Mouse (Mus musculus) subcutaneous adipose tissue, adult 2 months (tissue): ENCODE data around the gene Gnb5. TPM values are rescaled to one million over a fixed set of nuclear protein-coding genes. Genes with fewer than 3 reads are reported as not detected.

ENCODE experiments used
- polyA plus RNA-seq: library from polyadenylated mRNA; depleted of rRNA; stranded (reverse); fragments of >200 nt; gene quantifications from 2 replicates; pipeline ENCODE4 v1.2.3, GENCODE M21; 2012; ENCODE audit warnings: low replicate concordance; rRNA removed

Gene Gnb5
- 48.7 and 65.0 TPM in 2 replicates for polyA plus RNA-seq

GRCm38 (mm10) chr9:75306126-75306898, at the start of gene Gnb5:
Gene Gnb5, plus strand, starts transcription at chr9:75306288.

DNA sequence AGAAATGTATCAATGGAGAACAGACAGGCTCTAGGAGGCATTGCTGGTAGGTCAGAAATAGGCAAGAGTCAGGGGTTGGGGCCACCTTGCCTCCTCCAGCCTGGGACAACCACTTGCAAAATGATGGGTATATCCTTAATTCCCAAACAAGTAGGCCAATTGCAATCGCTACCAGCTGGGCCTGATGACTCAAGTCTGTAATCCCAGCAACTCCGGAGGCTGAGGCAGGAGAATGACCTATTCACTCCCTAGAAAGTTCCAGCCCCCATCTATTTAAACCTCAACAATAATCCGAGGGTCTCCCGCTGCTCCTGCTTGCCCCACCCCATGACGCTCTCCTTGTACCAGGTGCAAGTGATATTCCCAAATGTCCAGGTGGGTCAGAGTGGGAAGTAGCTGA, 41.4 kb downstream of the Gnb5 start, which contains the start of gene Bcl2l10:
Bcl2l10 (plus strand) TSS at position 301 of the 400 bp plus-strand sequence.

Other genes starting within 250 kb of the Gnb5 start
- 17.3 and 23.7 TPM in 2 replicates for gene Myo5a, start 235.3 kb upstream of the Gnb5 start, polyA plus RNA-seq
- gene Myo5c, start 74.3 kb upstream of the Gnb5 start, polyA plus RNA-seq, result 2.7 and 30.9 TPM in 2 replicates
- gene Bcl2l10, start 41.5 kb downstream of the Gnb5 start, polyA plus RNA-seq, result 0.90 and 1.3 TPM in 2 replicates
- gene Mapk6, start 103.7 kb downstream of the Gnb5 start, polyA plus RNA-seq, result 43.8 and 54.3 TPM in 2 replicates
- 3.5 and 7.1 TPM in 2 replicates for gene Leo1, start 135.2 kb downstream of the Gnb5 start, polyA plus RNA-seq